Mouse (Mus musculus) liver, embryonic 16.5 days (tissue): ENCODE results near the gene Kdr. TPM values are rescaled to one million over a fixed set of nuclear protein-coding genes. Genes with fewer than 3 reads are reported as not detected.

ENCODE experiments used
- ATAC-seq: fragments of 200-750 bp; cut with Nextera tagmentation; 2 replicates; pipeline ENCODE4 v1.8.0; 2017; ENCODE audit warnings: low read depth, mild to moderate bottlenecking, moderate number of reproducible peaks, moderate library complexity
- H3K27ac ChIP-seq: fragments of 300-500 bp; sonication (generic); 2 replicates; pipeline ENCODE4 v1.5.1; 2014; ENCODE audit warnings: mild to moderate bottlenecking, low read length
- H3K27me3 ChIP-seq: fragments of 300-500 bp; sonication (generic); 2 replicates; pipeline ENCODE4 v1.6.1; 2014; ENCODE audit warnings: low read depth, low read length, mixed read lengths; ENCODE audit not compliant: control insufficient read depth, insufficient read depth
- H3K36me3 ChIP-seq: fragments of 300-500 bp; sonication (generic); 2 replicates; pipeline ENCODE4 v1.6.1; 2014; ENCODE audit warnings: mild to moderate bottlenecking; ENCODE audit not compliant: control insufficient read depth, insufficient read depth
- H3K4me1 ChIP-seq: fragments of 300-500 bp; sonication (generic); 2 replicates; pipeline ENCODE4 v1.6.1; 2014; ENCODE audit warnings: low read depth, low read length, mixed read lengths; ENCODE audit not compliant: control insufficient read depth
- H3K4me2 ChIP-seq: fragments of 300-500 bp; sonication (generic); 2 replicates; pipeline ENCODE4 v1.6.1; 2014; ENCODE audit warnings: low read depth, low read length, mixed read lengths
- H3K4me3 ChIP-seq: fragments of 300-500 bp; sonication (generic); 2 replicates; pipeline ENCODE4 v1.5.1; 2014; ENCODE audit warnings: low read depth, mild to moderate bottlenecking, low read length
- H3K9ac ChIP-seq: fragments of 300-500 bp; sonication (generic); 2 replicates; pipeline ENCODE4 v1.6.1; 2014; ENCODE audit warnings: low read depth, low read length
- H3K9me3 ChIP-seq: fragments of 300-500 bp; sonication (generic); replicated peaks from 2 replicates; pipeline ENCODE4 v1.6.1; 2016; ENCODE audit warnings: low read length; ENCODE audit not compliant: control insufficient read depth
- WGBS: fragments of 180-500 bp; shearing (Covaris S2); extraction: QIAGEN DNeasy Blood & Tissue Kit; methylation state at CpG from one replicate; pipeline ENCODE4 v1.1.7; 2014; ENCODE audit not compliant: insufficient replicate concordance; 5-methylcytosine and 5-hydroxymethylcytosine counted together
- polyA plus RNA-seq: library from polyadenylated mRNA; unstranded; fragments of >200 nt; fragmentation: Nextera tagmentation; extraction: Ambion mirVana; gene quantifications from 2 replicates; pipeline ENCODE4 v1.2.1, GENCODE M21; 2015

Kdr gene
- polyA plus RNA-seq, 1 experiment from 2014 or later: 9.6 TPM

DNA sequence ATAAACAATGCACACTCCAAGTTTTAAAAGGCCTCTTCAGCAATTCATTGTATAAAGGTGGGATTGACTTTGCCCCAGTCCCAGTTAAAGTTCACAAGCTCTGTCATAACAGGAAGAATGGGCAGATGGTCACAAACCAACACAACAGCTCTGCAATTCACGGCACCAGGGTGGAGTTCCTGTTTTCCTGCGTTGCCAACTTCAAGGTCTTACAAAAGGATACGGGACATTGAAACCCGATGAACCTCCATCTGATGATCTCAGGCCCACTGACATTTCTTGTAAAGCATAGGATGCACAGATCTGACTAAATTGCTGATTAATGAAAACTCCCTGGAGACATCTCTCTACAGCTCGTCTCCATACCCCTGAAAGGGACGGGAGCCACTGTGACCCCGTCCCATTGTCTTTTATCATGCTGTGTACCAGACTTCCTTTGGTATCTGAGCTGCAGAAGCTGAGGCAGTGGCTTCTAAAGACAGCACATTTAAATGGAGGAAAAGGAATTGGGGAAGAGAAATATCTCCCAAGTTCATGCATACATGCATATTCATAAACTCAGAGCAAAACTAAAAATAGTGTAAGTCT is 3.6 kb downstream of the Kdr start:
- WGBS: 15% methylated on average over 7 of the region's 7 CpGs
- ATAC-seq: peak; percentile 66

DNA sequence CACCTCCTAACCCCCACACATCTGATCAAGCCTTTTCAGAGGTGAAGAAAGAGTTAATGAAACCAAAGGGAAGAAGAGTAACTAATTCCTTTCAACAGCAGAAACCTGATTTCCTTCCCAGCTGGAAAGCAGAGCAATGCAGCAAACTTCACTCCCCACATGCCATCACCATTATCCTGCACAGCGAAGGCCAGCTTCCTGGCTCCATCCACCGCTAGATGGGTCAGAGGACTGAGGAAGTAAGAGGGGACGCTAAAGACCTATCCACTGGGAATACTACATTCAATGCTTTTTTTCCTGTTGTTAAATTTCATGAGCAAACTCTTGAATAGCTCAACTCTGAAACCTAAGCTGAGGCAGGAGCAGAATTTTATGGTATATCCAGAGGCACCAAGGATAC is 8.4 kb downstream of the Kdr start:
- no peaks in the 10 kb centered on the region for H3K36me3 ChIP-seq

More for the DNA sequence above, 3.6 kb downstream of the Kdr start:
- Histone ChIP-seq H3K27me3 (peaks cover 45% of the 10 kb centered on the region), H3K36me3 (no peaks in the 10 kb centered on the region), H3K9ac (no peak overlapping the region), H3K9me3 (no peaks in the 10 kb centered on the region), H3K4me1 (peaks cover 4% of the 10 kb centered on the region; the same call in 1 of the 2 replicates), H3K27ac (no peak overlapping the region), H3K4me2 (no peak overlapping the region), H3K4me3 (no peak overlapping the region)

DNA sequence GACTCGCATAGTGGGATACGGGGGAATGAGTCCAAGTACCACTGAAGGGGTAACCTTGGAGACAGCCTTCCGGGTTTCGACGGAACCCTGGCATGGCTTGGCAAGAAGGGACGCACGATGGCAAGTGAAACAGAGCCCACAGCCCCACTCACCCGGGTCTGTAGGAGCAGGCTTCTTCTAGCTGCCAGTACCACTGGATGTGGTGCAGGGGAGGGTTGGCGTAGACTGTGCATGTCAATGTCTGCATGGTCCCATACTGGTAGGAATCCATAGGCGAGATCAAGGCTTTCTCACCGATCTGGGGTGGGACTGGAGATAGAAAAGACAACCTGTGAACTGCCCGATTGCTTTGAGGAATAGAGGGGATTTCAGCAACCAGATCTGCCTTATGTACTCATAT is 15.7 kb downstream of the Kdr start:
- Histone ChIP-seq H3K27me3 (no peaks in the 10 kb centered on the region; the same call in 1 of the 2 replicates), H3K4me2 (peak overlapping the region; percentile 34), H3K4me1 (peaks cover 7% of the 10 kb centered on the region), H3K9me3 (no peaks in the 10 kb centered on the region), H3K4me3 (peak overlapping the region; percentile 12), H3K9ac (no peak overlapping the region), H3K36me3 (no peaks in the 10 kb centered on the region), H3K27ac (peak overlapping the region; percentile 14; the same call in 1 of the 2 replicates)
- 34% methylated on average over 12 of the region's 12 CpGs for WGBS
- ATAC-seq: peak; percentile 14

More for the DNA sequence above, 8.4 kb downstream of the Kdr start:
- Histone ChIP-seq H3K9ac (no peak overlapping the region), H3K4me1 (no peaks in the 10 kb centered on the region), H3K4me3 (no peak overlapping the region), H3K27ac (no peak overlapping the region), H3K4me2 (no peak overlapping the region), H3K9me3 (no peaks in the 10 kb centered on the region), H3K27me3 (peaks cover 6% of the 10 kb centered on the region)
- 53% methylated on average over 3 of the region's 3 CpGs for WGBS
- no peak for ATAC-seq

DNA sequence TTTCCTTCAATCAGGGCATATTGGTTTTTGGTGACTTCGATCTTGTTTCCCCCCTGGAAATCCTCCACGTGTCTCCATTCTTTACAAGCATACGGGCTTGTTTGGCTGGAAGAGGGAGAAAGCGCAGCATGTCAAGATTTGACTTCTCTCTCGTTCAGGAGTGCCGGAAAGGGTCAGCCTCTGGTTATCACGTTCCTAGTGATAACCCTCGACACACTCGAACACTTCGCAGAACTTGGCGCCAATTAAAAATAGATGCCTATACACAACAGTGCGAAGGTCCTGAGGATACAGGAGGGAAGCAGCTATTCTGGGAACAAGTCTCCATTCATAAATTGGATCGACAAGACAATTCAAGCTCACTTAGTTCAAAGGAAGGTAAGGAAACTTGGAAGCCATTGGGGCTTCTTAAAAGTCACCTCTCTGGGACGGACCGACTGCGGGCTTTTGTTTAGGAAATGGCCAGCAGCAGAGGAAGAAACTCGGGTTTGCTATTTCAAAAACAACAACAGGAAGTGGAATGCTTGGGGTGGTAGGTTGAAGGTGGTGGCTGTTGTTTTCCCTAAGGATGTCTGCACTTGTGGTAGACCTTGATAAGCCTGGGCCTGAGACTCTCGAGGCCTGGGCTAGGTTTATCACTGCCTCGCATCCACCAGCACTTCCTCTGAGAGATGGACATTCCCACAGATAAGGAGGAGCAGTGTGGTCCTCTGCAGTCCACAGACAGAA is 16.4 kb downstream of the Kdr start:
- no peak overlapping the region; the same call in 1 of the 2 replicates for H3K4me3 ChIP-seq
- H3K4me2 ChIP-seq: peak overlapping the region; percentile 34
- H3K27me3 ChIP-seq: no peaks in the 10 kb centered on the region; the same call in 1 of the 2 replicates
- peak; percentile 96 for ATAC-seq
- no peak overlapping the region for H3K9ac ChIP-seq
- 23% methylated on average over 19 of the region's 19 CpGs for WGBS
- H3K36me3 ChIP-seq: no peaks in the 10 kb centered on the region
- no peak overlapping the region for H3K27ac ChIP-seq
- peaks cover 7% of the 10 kb centered on the region for H3K4me1 ChIP-seq
- H3K9me3 ChIP-seq: no peaks in the 10 kb centered on the region

DNA sequence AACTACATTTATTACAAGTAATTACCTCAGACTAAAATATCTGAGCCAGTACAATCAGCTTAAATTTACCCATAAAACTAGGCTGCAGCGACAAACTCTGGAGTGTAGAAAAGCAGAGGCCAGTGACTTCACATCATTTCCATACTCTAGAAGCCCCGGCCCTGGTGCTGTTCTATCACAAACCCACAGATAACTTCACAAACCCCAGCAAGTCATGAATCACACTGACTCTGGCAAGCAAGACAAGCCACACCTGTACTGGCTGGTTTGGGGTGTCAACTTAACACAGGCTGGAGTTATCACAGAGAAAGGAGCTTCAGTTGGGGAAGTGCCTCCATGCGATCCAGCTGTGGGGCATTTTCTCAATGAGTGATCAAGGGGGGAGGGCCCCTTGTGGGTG is 18.4 kb downstream of the Kdr start:
- Histone ChIP-seq H3K27me3 (no peaks in the 10 kb centered on the region; the same call in 1 of the 2 replicates), H3K27ac (no peak overlapping the region), H3K36me3 (no peaks in the 10 kb centered on the region), H3K4me3 (no peak overlapping the region), H3K4me1 (peaks cover 7% of the 10 kb centered on the region), H3K4me2 (no peak overlapping the region), H3K9me3 (no peaks in the 10 kb centered on the region), H3K9ac (no peak overlapping the region)
- no peak for ATAC-seq
- 31% methylated on average over 3 of the region's 3 CpGs for WGBS

DNA sequence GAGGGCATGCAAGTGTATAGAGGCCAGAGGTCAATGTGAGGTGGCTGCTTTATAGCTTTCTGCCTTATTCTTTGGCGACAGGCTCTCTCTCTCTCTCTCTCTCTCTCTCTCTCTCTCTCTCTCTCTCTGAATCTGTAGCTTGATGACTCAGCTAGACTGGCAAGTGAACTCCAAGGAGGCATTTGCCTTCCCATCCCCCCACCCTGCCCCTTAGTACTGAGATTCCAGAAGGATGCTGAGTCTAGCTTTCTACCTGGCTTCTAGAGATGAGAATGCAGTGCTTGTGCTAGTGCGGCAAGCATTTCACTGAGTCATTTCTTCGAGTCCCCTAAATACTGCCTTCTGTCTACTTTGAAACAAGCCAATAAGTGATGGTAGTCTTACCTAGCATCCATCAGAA is 21.7 kb downstream of the Kdr start:
- Histone ChIP-seq H3K4me2 (no peak overlapping the region), H3K36me3 (no peaks in the 10 kb centered on the region), H3K9ac (no peak overlapping the region), H3K27ac (no peak overlapping the region), H3K27me3 (no peaks in the 10 kb centered on the region), H3K9me3 (no peaks in the 10 kb centered on the region), H3K4me3 (no peak overlapping the region), H3K4me1 (peaks cover under 1% of the 10 kb centered on the region; the same call in 1 of the 2 replicates)
- no peak for ATAC-seq
- 73% methylated on average over 3 of the region's 3 CpGs for WGBS

DNA sequence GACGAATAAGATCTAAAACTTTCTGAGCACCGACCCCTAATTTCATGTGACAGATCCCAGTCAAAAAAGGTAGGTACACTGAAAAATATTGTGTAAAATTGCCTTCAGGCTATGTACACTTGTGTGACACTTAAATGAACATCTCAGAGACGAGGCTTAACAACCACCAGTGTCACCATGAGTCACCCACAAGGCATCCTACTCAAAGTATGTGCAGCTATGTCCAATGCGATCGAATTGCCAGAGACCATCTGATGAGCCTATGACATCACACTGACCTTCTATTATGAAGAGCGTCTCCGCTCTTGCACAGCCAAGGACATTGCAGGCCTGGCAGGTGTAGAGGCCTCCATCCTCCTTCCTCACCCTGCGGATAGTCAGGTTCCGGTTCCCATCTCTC is 22.4 kb downstream of the Kdr start:
- 78% methylated on average over 9 of the region's 9 CpGs for WGBS
- Histone ChIP-seq H3K9me3 (no peaks in the 10 kb centered on the region), H3K27ac (no peak overlapping the region), H3K36me3 (no peaks in the 10 kb centered on the region), H3K4me2 (no peak overlapping the region), H3K9ac (no peak overlapping the region), H3K4me3 (no peak overlapping the region), H3K27me3 (no peaks in the 10 kb centered on the region), H3K4me1 (no peaks in the 10 kb centered on the region)
- ATAC-seq: no peak

DNA sequence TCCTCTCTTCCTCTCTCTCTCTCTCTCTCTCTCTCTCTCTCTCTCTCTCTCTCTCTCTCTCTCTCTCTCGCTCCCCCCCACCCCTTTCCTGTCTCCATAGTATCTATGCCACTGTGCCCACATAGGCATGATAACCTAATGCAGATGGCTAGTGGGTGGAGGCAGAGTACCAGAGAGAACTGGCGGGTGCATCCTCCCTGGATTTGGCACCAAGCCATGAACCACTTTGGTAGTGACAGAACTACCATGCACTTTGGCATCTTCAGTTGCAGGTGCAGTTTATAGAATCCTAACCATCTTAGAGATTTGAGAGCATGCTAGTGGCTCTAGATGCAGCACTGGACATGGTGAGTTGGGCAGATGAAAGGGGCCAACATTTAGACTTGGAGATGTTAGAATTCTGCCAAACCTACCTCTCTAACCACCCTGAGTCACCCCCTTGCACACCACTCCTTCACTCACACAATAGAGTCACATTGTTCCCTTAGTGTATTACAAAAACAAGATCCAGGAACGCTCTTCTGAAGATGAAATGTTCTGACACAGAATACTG is 23.4 kb downstream of the Kdr start:
- H3K27ac ChIP-seq: no peak overlapping the region
- no peak for ATAC-seq
- H3K9ac ChIP-seq: no peak overlapping the region
- WGBS: 41% methylated on average over 3 of the region's 3 CpGs
- H3K4me3 ChIP-seq: no peak overlapping the region
- H3K9me3 ChIP-seq: no peaks in the 10 kb centered on the region
- H3K4me2 ChIP-seq: no peak overlapping the region
- no peaks in the 10 kb centered on the region for H3K36me3 ChIP-seq
- no peaks in the 10 kb centered on the region for H3K27me3 ChIP-seq
- H3K4me1 ChIP-seq: no peaks in the 10 kb centered on the region

DNA sequence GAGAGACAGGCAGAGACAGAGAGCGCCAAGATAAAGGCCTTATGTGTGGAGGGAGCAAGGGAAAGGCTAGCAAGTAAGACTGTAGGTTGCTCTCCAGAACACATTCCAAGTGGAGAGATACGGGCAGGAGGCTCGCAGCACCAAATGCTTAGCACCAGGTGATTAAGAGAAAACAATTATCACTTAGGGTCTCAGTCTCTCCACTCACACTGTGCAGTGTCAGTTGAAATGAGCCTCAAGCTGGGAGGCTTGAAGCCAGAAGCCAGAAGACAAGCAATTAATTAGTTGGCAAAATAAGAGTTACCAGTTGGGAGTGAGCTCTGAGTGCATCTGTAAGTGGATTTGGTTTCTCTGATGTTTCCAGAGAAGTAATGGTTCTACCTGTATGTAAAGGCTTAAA is 24.0 kb downstream of the Kdr start:
- Histone ChIP-seq H3K36me3 (no peaks in the 10 kb centered on the region), H3K27me3 (no peaks in the 10 kb centered on the region), H3K4me2 (no peak overlapping the region), H3K4me3 (no peak overlapping the region), H3K9ac (no peak overlapping the region), H3K9me3 (no peaks in the 10 kb centered on the region), H3K27ac (no peak overlapping the region), H3K4me1 (no peaks in the 10 kb centered on the region)
- no peak for ATAC-seq
- WGBS: 66% methylated on average over 3 of the region's 3 CpGs
